Mouse (Mus musculus): ENCODE measurements around the gene Ppp1r12a. TPM values are rescaled to one million over a fixed set of nuclear protein-coding genes. Genes with fewer than 3 reads are reported as not detected.
"Not testable (repeated sequence)": the region's sequence is repeated elsewhere in the genome, so short reads cannot be mapped to it uniquely, and the experiment has no call there.

Ppp1r12a gene
- polyA plus RNA-seq, 1 experiment from 2014 or later, result 77.8 TPM

GRCm38 (mm10) chr10:108277198-108277597 is 115.2 kb downstream of the Ppp1r12a start:
- H3K27me3 ChIP-seq, result no peaks in the 10 kb centered on the region
- no peak overlapping the region for H3K4me2 ChIP-seq
- WGBS, result 91% methylated on average over 7 of the region's 7 CpGs
- no peaks in the 10 kb centered on the region for H3K4me1 ChIP-seq (replicated peaks)
- H3K9ac ChIP-seq (replicated peaks), result no peak overlapping the region
- H3K4me3 ChIP-seq (replicated peaks), result no peak overlapping the region
- no peaks in the 10 kb centered on the region for H3K9me3 ChIP-seq
- no peak overlapping the region for H3K27ac ChIP-seq
- no peak for ATAC-seq (ENCODE audit: insufficient number of reproducible peaks, insufficient read depth, low FRiP score, low TSS enrichment, low read depth)
- H3K36me3 ChIP-seq, result peaks cover 62% of the 10 kb centered on the region

- not testable (repeated sequence) for H3K9me3 ChIP-seq; ATAC-seq (ENCODE audit: insufficient number of reproducible peaks, insufficient read depth, low FRiP score, low TSS enrichment, low read depth); H3K9ac ChIP-seq (replicated peaks); H3K27me3 ChIP-seq; H3K4me2 ChIP-seq; H3K4me1 ChIP-seq (replicated peaks); H3K27ac ChIP-seq; H3K4me3 ChIP-seq (replicated peaks)
- 85% methylated on average over 3 of the region's 5 CpGs for WGBS
- H3K36me3 ChIP-seq, result peaks cover 38% of the 10 kb centered on the region
Measured at GRCm38 (mm10) chr10:108281099-108281498, 119.1 kb downstream of the Ppp1r12a start.

- WGBS, result 84% methylated on average over 6 of the region's 6 CpGs
- Histone ChIP-seq H3K36me3 (peaks cover 28% of the 10 kb centered on the region), H3K4me2 (no peak overlapping the region), H3K27ac (no peak overlapping the region), H3K4me3 (replicated peaks) (no peak overlapping the region), H3K27me3 (no peaks in the 10 kb centered on the region), H3K4me1 (replicated peaks) (no peaks in the 10 kb centered on the region), H3K9me3 (no peaks in the 10 kb centered on the region), H3K9ac (replicated peaks) (no peak overlapping the region)
- ATAC-seq (ENCODE audit: insufficient number of reproducible peaks, insufficient read depth, low FRiP score, low TSS enrichment, low read depth), result no peak
Measured at GRCm38 (mm10) chr10:108282351-108282750, 120.4 kb downstream of the Ppp1r12a start.

- WGBS, result 95% methylated on average over 2 of the region's 2 CpGs
- Histone ChIP-seq H3K27ac (no peak overlapping the region), H3K36me3 (peaks cover 18% of the 10 kb centered on the region), H3K4me2 (no peak overlapping the region), H3K4me1 (replicated peaks) (no peaks in the 10 kb centered on the region), H3K27me3 (no peaks in the 10 kb centered on the region), H3K9ac (replicated peaks) (no peak overlapping the region), H3K4me3 (replicated peaks) (no peak overlapping the region), H3K9me3 (no peaks in the 10 kb centered on the region)
- no peak for ATAC-seq (ENCODE audit: insufficient number of reproducible peaks, insufficient read depth, low FRiP score, low TSS enrichment, low read depth)
Measured at GRCm38 (mm10) chr10:108283418-108283817, 121.4 kb downstream of the Ppp1r12a start.

- no peak overlapping the region for H3K9ac ChIP-seq (replicated peaks)
- no peaks in the 10 kb centered on the region for H3K27me3 ChIP-seq
- 90% methylated on average over 4 of the region's 4 CpGs for WGBS
- no peak overlapping the region for H3K4me3 ChIP-seq (replicated peaks)
- H3K4me1 ChIP-seq (replicated peaks), result no peaks in the 10 kb centered on the region
- ATAC-seq (ENCODE audit: insufficient number of reproducible peaks, insufficient read depth, low FRiP score, low TSS enrichment, low read depth), result no peak
- no peak overlapping the region for H3K4me2 ChIP-seq
- no peak overlapping the region for H3K27ac ChIP-seq
- H3K36me3 ChIP-seq, result peaks cover 16% of the 10 kb centered on the region
- no peaks in the 10 kb centered on the region for H3K9me3 ChIP-seq
Measured at GRCm38 (mm10) chr10:108283837-108284236, 121.8 kb downstream of the Ppp1r12a start.

GRCm38 (mm10) chr10:108284445-108284844 is 122.5 kb downstream of the Ppp1r12a start:
- no peak overlapping the region for H3K27ac ChIP-seq
- no peak overlapping the region for H3K4me2 ChIP-seq
- WGBS, result 84% methylated on average over 4 of the region's 4 CpGs
- H3K36me3 ChIP-seq, result peaks cover 13% of the 10 kb centered on the region
- no peak for ATAC-seq (ENCODE audit: insufficient number of reproducible peaks, insufficient read depth, low FRiP score, low TSS enrichment, low read depth)
- H3K9me3 ChIP-seq, result no peaks in the 10 kb centered on the region
- no peak overlapping the region for H3K9ac ChIP-seq (replicated peaks)
- no peak overlapping the region for H3K4me3 ChIP-seq (replicated peaks)
- H3K27me3 ChIP-seq, result no peaks in the 10 kb centered on the region
- no peaks in the 10 kb centered on the region for H3K4me1 ChIP-seq (replicated peaks)

GRCm38 (mm10) chr10:108284977-108285376 is 123.0 kb downstream of the Ppp1r12a start:
- Histone ChIP-seq H3K4me1 (replicated peaks) (no peaks in the 10 kb centered on the region), H3K4me3 (replicated peaks) (no peak overlapping the region), H3K4me2 (no peak overlapping the region), H3K27ac (no peak overlapping the region), H3K36me3 (peaks cover 8% of the 10 kb centered on the region), H3K9ac (replicated peaks) (no peak overlapping the region), H3K27me3 (no peaks in the 10 kb centered on the region), H3K9me3 (no peaks in the 10 kb centered on the region)
- ATAC-seq (ENCODE audit: insufficient number of reproducible peaks, insufficient read depth, low FRiP score, low TSS enrichment, low read depth), result no peak
- WGBS, result 94% methylated on average over 5 of the region's 5 CpGs

GRCm38 (mm10) chr10:108286658-108287437 is 124.9 kb downstream of the Ppp1r12a start:
- Histone ChIP-seq H3K27me3 (no peaks in the 10 kb centered on the region), H3K9ac (replicated peaks) (no peak overlapping the region), H3K36me3 (no peaks in the 10 kb centered on the region), H3K9me3 (no peaks in the 10 kb centered on the region), H3K4me1 (replicated peaks) (no peaks in the 10 kb centered on the region), H3K27ac (no peak overlapping the region), H3K4me3 (replicated peaks) (no peak overlapping the region), H3K4me2 (no peak overlapping the region)
- no peak for ATAC-seq (ENCODE audit: insufficient number of reproducible peaks, insufficient read depth, low FRiP score, low TSS enrichment, low read depth)
- 76% methylated on average over 11 of the region's 11 CpGs for WGBS

GRCm38 (mm10) chr10:108287438-108287801 is 125.4 kb downstream of the Ppp1r12a start:
- WGBS, result 76% methylated on average over 4 of the region's 4 CpGs
- Histone ChIP-seq H3K4me3 (replicated peaks) (no peak overlapping the region), H3K36me3 (no peaks in the 10 kb centered on the region), H3K9me3 (no peaks in the 10 kb centered on the region), H3K9ac (replicated peaks) (no peak overlapping the region), H3K27me3 (no peaks in the 10 kb centered on the region), H3K4me2 (no peak overlapping the region), H3K27ac (no peak overlapping the region), H3K4me1 (replicated peaks) (no peaks in the 10 kb centered on the region)
- ATAC-seq (ENCODE audit: insufficient number of reproducible peaks, insufficient read depth, low FRiP score, low TSS enrichment, low read depth), result no peak

GRCm38 (mm10) chr10:108290046-108290445 is 128.1 kb downstream of the Ppp1r12a start:
- WGBS, result 94% methylated on average over 13 of the region's 13 CpGs
- H3K4me3 ChIP-seq (replicated peaks), result no peak overlapping the region
- no peaks in the 10 kb centered on the region for H3K36me3 ChIP-seq
- ATAC-seq (ENCODE audit: insufficient number of reproducible peaks, insufficient read depth, low FRiP score, low TSS enrichment, low read depth), result no peak
- H3K9me3 ChIP-seq, result no peaks in the 10 kb centered on the region
- no peak overlapping the region for H3K27ac ChIP-seq
- no peaks in the 10 kb centered on the region for H3K4me1 ChIP-seq (replicated peaks)
- H3K9ac ChIP-seq (replicated peaks), result no peak overlapping the region
- H3K27me3 ChIP-seq, result no peaks in the 10 kb centered on the region
- H3K4me2 ChIP-seq, result no peak overlapping the region

- no peak overlapping the region for H3K9ac ChIP-seq (replicated peaks)
- H3K27ac ChIP-seq, result no peak overlapping the region
- H3K4me1 ChIP-seq (replicated peaks), result no peaks in the 10 kb centered on the region
- no peak overlapping the region for H3K4me3 ChIP-seq (replicated peaks)
- no peaks in the 10 kb centered on the region for H3K9me3 ChIP-seq
- no peak overlapping the region for H3K4me2 ChIP-seq
- no peak for ATAC-seq (ENCODE audit: insufficient number of reproducible peaks, insufficient read depth, low FRiP score, low TSS enrichment, low read depth)
- no peaks in the 10 kb centered on the region for H3K36me3 ChIP-seq
- no peaks in the 10 kb centered on the region for H3K27me3 ChIP-seq
- WGBS, result 76% methylated on average over 12 of the region's 12 CpGs
Measured at GRCm38 (mm10) chr10:108291688-108292471, 129.9 kb downstream of the Ppp1r12a start.

Measured in limb, embryonic 12.5 days (tissue).